Mouse (Mus musculus): ENCODE data around the gene Cnnm4. TPM values are rescaled to one million over a fixed set of nuclear protein-coding genes. Genes with fewer than 3 reads are reported as not detected.

Gene Cnnm4
- polyA plus RNA-seq, 1 experiment from 2014 or later = 10.2 TPM

Small RNAs within 50 kb of the gene (microRNA-seq; reads per million reads assigned to microRNA genes)
- gene Gm47280 = not detected

Other genes starting within 250 kb of the Cnnm4 start
- gene Uggt1, start 226.9 kb upstream of the Cnnm4 start, polyA plus RNA-seq (2015; fragmentation: Nextera tagmentation; extraction: Ambion mirVana) = 47.4 and 50.3 TPM in 2 replicates
- gene Neurl3, start 196.9 kb upstream of the Cnnm4 start, polyA plus RNA-seq (2015; fragmentation: Nextera tagmentation; extraction: Ambion mirVana) = 0.32 and 0.43 TPM in 2 replicates
- 1.5 and 2.2 TPM in 2 replicates for gene Arid5a, start 163.9 kb upstream of the Cnnm4 start, polyA plus RNA-seq (2015; fragmentation: Nextera tagmentation; extraction: Ambion mirVana)
- 34.2 and 39.0 TPM in 2 replicates for gene Kansl3, start 102.4 kb upstream of the Cnnm4 start, polyA plus RNA-seq (2015; fragmentation: Nextera tagmentation; extraction: Ambion mirVana)
- gene Fer1l5, start 99.3 kb upstream of the Cnnm4 start, polyA plus RNA-seq (2015; fragmentation: Nextera tagmentation; extraction: Ambion mirVana) = 1.1 and 1.7 TPM in 2 replicates
- gene Lman2l, start 26.3 kb upstream of the Cnnm4 start, polyA plus RNA-seq (2015; fragmentation: Nextera tagmentation; extraction: Ambion mirVana) = 56.4 and 59.5 TPM in 2 replicates
- gene Cnnm3, start 40.2 kb downstream of the Cnnm4 start, polyA plus RNA-seq (2015; fragmentation: Nextera tagmentation; extraction: Ambion mirVana) = 5.3 and 5.7 TPM in 2 replicates
- gene Ankrd23, start 65.3 kb downstream of the Cnnm4 start, polyA plus RNA-seq (2015; fragmentation: Nextera tagmentation; extraction: Ambion mirVana) = 11.3 and 12.3 TPM in 2 replicates
- gene Gm42417, start 67.8 kb downstream of the Cnnm4 start, polyA plus RNA-seq (2015; fragmentation: Nextera tagmentation; extraction: Ambion mirVana) = 0.30 and 0.44 TPM in 2 replicates
- gene Ankrd39, start 75.8 kb downstream of the Cnnm4 start, polyA plus RNA-seq (2015; fragmentation: Nextera tagmentation; extraction: Ambion mirVana) = 16.9 and 18.0 TPM in 2 replicates
- 27.3 and 30.7 TPM in 2 replicates for gene Sema4c, start 86.7 kb downstream of the Cnnm4 start, polyA plus RNA-seq (2015; fragmentation: Nextera tagmentation; extraction: Ambion mirVana)
- gene Fam178b, start 211.6 kb downstream of the Cnnm4 start, polyA plus RNA-seq (2015; fragmentation: Nextera tagmentation; extraction: Ambion mirVana) = 0.34 and 0.45 TPM in 2 replicates
- 555 and 572 TPM in 2 replicates for gene Cox5b, start 219.8 kb downstream of the Cnnm4 start, polyA plus RNA-seq (2015; fragmentation: Nextera tagmentation; extraction: Ambion mirVana)
- 0.69 TPM in 1 of 2 replicates, not detected in the other for gene 4933424G06Rik, start 238.5 kb downstream of the Cnnm4 start, polyA plus RNA-seq (2015; fragmentation: Nextera tagmentation; extraction: Ambion mirVana)
- gene Actr1b, start 242.8 kb downstream of the Cnnm4 start, polyA plus RNA-seq (2015; fragmentation: Nextera tagmentation; extraction: Ambion mirVana) = 88.0 and 95.6 TPM in 2 replicates